Mouse (Mus musculus): ENCODE data around the gene Nol4l. TPM values are rescaled to one million over a fixed set of nuclear protein-coding genes. Genes with fewer than 3 reads are reported as not detected.
"Not testable (repeated sequence)": the region's sequence is repeated elsewhere in the genome, so short reads cannot be mapped to it uniquely, and the experiment has no call there.

Gene Nol4l
- polyA plus RNA-seq, 1 experiment from 2014 or later = 6.9 TPM

GRCm38 (mm10) chr2:153404882-153405281, 124.9 kb downstream of the Nol4l start:
- 69% methylated on average over 3 of the region's 3 CpGs for WGBS
- Histone ChIP-seq H3K27ac (no peak overlapping the region), H3K27me3 (no peaks in the 10 kb centered on the region), H3K9ac (no peak overlapping the region), H3K36me3 (peaks cover 47% of the 10 kb centered on the region), H3K9me3 (replicated peaks) (no peaks in the 10 kb centered on the region), H3K4me3 (no peak overlapping the region), H3K4me2 (no peak overlapping the region), H3K4me1 (replicated peaks) (peaks cover 9% of the 10 kb centered on the region; the same call in 1 of the 2 replicates)
- no peak for ATAC-seq (replicated peaks; ENCODE audit: insufficient number of reproducible peaks, insufficient read depth, low FRiP score, low read depth)

- Histone ChIP-seq H3K4me2 (no peak overlapping the region), H3K36me3 (peaks cover 53% of the 10 kb centered on the region), H3K9me3 (replicated peaks) (no peaks in the 10 kb centered on the region), H3K4me1 (replicated peaks) (peaks cover 6% of the 10 kb centered on the region; the same call in 1 of the 2 replicates), H3K27me3 (no peaks in the 10 kb centered on the region), H3K4me3 (no peak overlapping the region), H3K9ac (no peak overlapping the region), H3K27ac (no peak overlapping the region)
- 87% methylated on average over 3 of the region's 3 CpGs for WGBS
- no peak for ATAC-seq (replicated peaks; ENCODE audit: insufficient number of reproducible peaks, insufficient read depth, low FRiP score, low read depth)
These were observed 125.7 kb downstream of the Nol4l start for GRCm38 (mm10) chr2:153404062-153404461.

DNA sequence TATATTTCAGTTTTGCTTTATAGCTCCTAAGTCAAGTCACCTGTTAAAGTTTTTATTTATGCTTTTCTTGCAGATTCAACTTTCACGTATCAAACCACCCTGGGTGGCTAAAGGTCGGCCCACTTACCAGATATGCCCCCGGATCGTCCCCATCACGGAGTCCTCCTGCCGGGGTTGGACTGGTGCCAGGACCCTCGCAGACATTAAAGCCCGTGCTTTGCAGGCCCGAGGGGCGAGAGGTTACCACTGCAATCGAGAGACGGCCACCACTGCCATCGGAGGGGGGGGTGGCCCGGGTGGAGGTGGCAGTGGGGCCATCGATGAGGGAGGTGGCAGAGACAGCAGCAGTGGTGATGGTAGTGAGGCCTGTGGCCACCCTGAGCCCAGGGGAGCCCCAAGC, 130.6 kb downstream of the Nol4l start:
- no peak for ATAC-seq (replicated peaks; ENCODE audit: insufficient number of reproducible peaks, insufficient read depth, low FRiP score, low read depth)
- Histone ChIP-seq H3K27ac (no peak overlapping the region), H3K9me3 (replicated peaks) (no peaks in the 10 kb centered on the region), H3K4me2 (no peak overlapping the region), H3K4me1 (replicated peaks) (0 out of 2 replicates have a peak, but pooled peaks cover under 1% of the 10 kb centered on the region), H3K9ac (no peak overlapping the region), H3K36me3 (peaks cover 84% of the 10 kb centered on the region), H3K4me3 (no peak overlapping the region), H3K27me3 (no peaks in the 10 kb centered on the region)
- WGBS = 81% methylated on average over 15 of the region's 15 CpGs

GRCm38 (mm10) chr2:153397790-153398515, 131.8 kb downstream of the Nol4l start:
- Histone ChIP-seq H3K27me3 (no peaks in the 10 kb centered on the region), H3K9ac (no peak overlapping the region), H3K36me3 (peaks cover 97% of the 10 kb centered on the region), H3K9me3 (replicated peaks) (no peaks in the 10 kb centered on the region), H3K4me1 (replicated peaks) (peaks cover 5% of the 10 kb centered on the region), H3K27ac (no peak overlapping the region), H3K4me2 (no peak overlapping the region), H3K4me3 (no peak overlapping the region)
- ATAC-seq (replicated peaks; ENCODE audit: insufficient number of reproducible peaks, insufficient read depth, low FRiP score, low read depth) = no peak
- 87% methylated on average over 11 of the region's 11 CpGs for WGBS

DNA sequence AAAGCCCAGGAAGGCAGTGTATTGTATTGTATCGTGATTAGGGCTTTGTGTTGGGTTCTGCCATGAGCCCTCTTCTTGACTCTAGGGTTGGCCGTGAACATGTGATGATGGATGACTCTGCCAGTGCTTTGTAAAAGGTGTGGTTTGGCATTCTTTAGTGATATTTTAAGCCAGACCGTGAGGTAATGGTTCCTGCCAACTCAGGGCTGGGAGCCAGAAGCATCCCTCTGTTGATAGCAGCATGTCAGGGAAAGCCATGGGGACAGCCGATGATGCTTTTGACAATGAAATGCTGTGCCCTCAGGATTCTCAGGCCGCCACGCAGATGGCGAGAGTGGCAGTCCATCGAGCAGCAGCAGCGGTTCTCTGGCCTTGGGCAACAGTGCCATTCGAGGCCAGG, 136.7 kb downstream of the Nol4l start:
- ATAC-seq (replicated peaks; ENCODE audit: insufficient number of reproducible peaks, insufficient read depth, low FRiP score, low read depth) = 0 out of 2 replicates have a peak, but pooled peaks have one; percentile 47

GRCm38 (mm10) chr2:153389831-153390230, 139.9 kb downstream of the Nol4l start:
- ATAC-seq (replicated peaks; ENCODE audit: insufficient number of reproducible peaks, insufficient read depth, low FRiP score, low read depth) = no peak
- Histone ChIP-seq H3K4me2 (no peak overlapping the region), H3K4me1 (replicated peaks) (peaks cover 16% of the 10 kb centered on the region), H3K4me3 (no peak overlapping the region), H3K9me3 (replicated peaks) (no peaks in the 10 kb centered on the region), H3K27ac (no peak overlapping the region), H3K9ac (no peak overlapping the region), H3K27me3 (no peaks in the 10 kb centered on the region), H3K36me3 (peaks cover 51% of the 10 kb centered on the region)
- 69% methylated on average over 2 of the region's 2 CpGs for WGBS

More for the DNA sequence above, 136.7 kb downstream of the Nol4l start:
- Histone ChIP-seq H3K4me1 (replicated peaks) (peaks cover 16% of the 10 kb centered on the region), H3K27me3 (no peaks in the 10 kb centered on the region), H3K9ac (no peak overlapping the region), H3K27ac (peak overlapping the region; percentile 31; the same call in 1 of the 2 replicates), H3K4me2 (no peak overlapping the region), H3K36me3 (peaks cover 68% of the 10 kb centered on the region), H3K9me3 (replicated peaks) (no peaks in the 10 kb centered on the region), H3K4me3 (no peak overlapping the region)
- 54% methylated on average over 10 of the region's 10 CpGs for WGBS

- ATAC-seq (replicated peaks; ENCODE audit: insufficient number of reproducible peaks, insufficient read depth, low FRiP score, low read depth) = no peak
- 91% methylated on average over 1 of the region's 1 CpGs for WGBS
These were observed 149.3 kb downstream of the Nol4l start for GRCm38 (mm10) chr2:153380479-153380878.

GRCm38 (mm10) chr2:153375380-153375779, 154.4 kb downstream of the Nol4l start:
- WGBS = 79% methylated on average over 2 of the region's 2 CpGs
- no peak for ATAC-seq (replicated peaks; ENCODE audit: insufficient number of reproducible peaks, insufficient read depth, low FRiP score, low read depth)
- no peak overlapping the region for H3K4me2 ChIP-seq
- H3K36me3 ChIP-seq = peaks cover 5% of the 10 kb centered on the region
- H3K9ac ChIP-seq = no peak overlapping the region
- H3K27ac ChIP-seq = no peak overlapping the region
- H3K4me1 ChIP-seq (replicated peaks) = peaks cover 7% of the 10 kb centered on the region
- no peak overlapping the region for H3K4me3 ChIP-seq
- no peaks in the 10 kb centered on the region for H3K9me3 ChIP-seq (replicated peaks)
- H3K27me3 ChIP-seq = no peaks in the 10 kb centered on the region

More at GRCm38 (mm10) chr2:153380479-153380878, 149.3 kb downstream of the Nol4l start:
- no peak overlapping the region for H3K9ac ChIP-seq
- H3K9me3 ChIP-seq (replicated peaks) = no peaks in the 10 kb centered on the region
- H3K4me2 ChIP-seq = no peak overlapping the region
- no peak overlapping the region for H3K27ac ChIP-seq
- H3K4me1 ChIP-seq (replicated peaks) = peaks cover 7% of the 10 kb centered on the region
- H3K36me3 ChIP-seq = peaks cover 35% of the 10 kb centered on the region
- H3K4me3 ChIP-seq = no peak overlapping the region
- H3K27me3 ChIP-seq = no peaks in the 10 kb centered on the region

DNA sequence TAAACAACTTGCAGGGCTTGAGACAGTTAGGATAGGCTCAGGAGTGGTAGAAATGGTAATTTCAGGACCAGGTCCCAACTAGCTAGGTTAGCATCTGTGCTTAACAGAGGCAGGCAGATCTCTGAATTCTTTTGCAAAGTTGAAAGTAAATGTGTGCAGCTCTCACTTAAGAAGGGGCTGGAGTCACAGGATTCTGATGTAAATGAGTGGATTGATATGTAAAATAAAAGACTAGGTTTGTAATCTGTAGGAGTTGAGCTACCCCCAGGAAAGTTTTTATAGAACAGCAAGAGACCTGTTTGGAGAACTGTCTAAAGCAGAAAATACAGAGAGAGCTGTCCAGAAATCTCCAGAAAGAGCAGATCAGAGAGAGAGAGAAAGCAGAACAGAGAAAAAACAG, 158.9 kb downstream of the Nol4l start:
- H3K4me2 ChIP-seq = no peak overlapping the region
- no peak overlapping the region for H3K9ac ChIP-seq
- ATAC-seq (replicated peaks; ENCODE audit: insufficient number of reproducible peaks, insufficient read depth, low FRiP score, low read depth) = no peak
- no peak overlapping the region for H3K27ac ChIP-seq
- H3K36me3 ChIP-seq = peaks cover 30% of the 10 kb centered on the region
- H3K4me3 ChIP-seq = no peak overlapping the region
- H3K27me3 ChIP-seq = no peaks in the 10 kb centered on the region
- H3K9me3 ChIP-seq (replicated peaks) = no peaks in the 10 kb centered on the region
- H3K4me1 ChIP-seq (replicated peaks) = no peaks in the 10 kb centered on the region

DNA sequence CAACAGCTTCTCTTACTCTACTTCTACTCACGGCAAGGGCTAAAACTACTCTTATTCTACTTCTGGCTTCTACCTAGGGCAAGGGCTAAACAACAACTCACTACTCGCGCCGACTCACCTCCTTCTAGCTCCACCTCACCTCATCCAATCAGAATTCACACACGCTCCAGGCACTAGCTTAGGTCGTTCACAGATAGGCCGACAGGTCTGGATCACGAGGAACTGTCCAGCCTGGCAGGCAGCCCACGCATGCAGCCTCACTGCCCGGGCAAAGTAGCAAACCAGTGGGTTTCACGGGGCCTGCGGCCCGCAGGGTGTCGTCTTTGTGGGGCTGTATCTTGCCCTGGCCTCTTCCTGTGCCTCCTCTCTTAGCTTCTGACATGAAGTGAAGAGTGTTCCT, 165.2 kb downstream of the Nol4l start:
- not testable (repeated sequence) for H3K9me3 ChIP-seq (replicated peaks); H3K4me2 ChIP-seq; ATAC-seq (replicated peaks; ENCODE audit: insufficient number of reproducible peaks, insufficient read depth, low FRiP score, low read depth); H3K27me3 ChIP-seq; H3K27ac ChIP-seq; H3K4me1 ChIP-seq (replicated peaks); H3K9ac ChIP-seq; H3K4me3 ChIP-seq
- WGBS = 67% methylated on average over 14 of the region's 14 CpGs
- peaks cover 50% of the 10 kb centered on the region for H3K36me3 ChIP-seq

DNA sequence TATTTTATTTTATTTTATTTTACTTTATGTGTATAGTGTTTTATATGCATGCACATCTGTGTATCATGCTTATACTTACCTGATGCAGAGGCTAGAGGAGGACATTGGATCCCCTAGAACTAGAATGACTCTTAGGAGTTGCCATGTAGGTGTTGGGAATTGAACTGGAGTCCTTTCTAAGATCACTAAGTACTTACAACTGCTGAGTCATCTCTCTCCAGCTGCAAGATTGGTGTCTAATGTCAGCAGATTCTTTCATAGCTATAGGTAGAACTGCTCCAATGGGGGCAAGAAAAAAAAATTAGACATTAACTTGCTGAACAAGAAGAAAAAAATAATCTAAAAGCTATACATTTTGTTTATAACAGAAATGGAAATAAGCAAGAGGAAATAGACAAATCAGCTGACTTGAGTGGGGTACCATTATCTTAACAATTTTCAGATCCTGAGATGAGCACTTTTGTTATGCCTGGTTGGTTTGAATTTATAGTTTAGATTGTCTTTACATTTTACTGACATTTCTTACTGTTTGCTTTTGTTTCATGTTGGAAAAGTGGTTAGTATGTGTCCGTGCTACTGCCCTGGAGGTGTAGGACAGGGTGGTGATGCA, 168.6 kb downstream of the Nol4l start:
- Histone ChIP-seq H3K4me1 (replicated peaks) (peaks cover 3% of the 10 kb centered on the region; the same call in 1 of the 2 replicates), H3K9ac (no peak overlapping the region), H3K4me3 (no peak overlapping the region), H3K36me3 (peaks cover 56% of the 10 kb centered on the region), H3K9me3 (replicated peaks) (no peaks in the 10 kb centered on the region), H3K27me3 (no peaks in the 10 kb centered on the region), H3K27ac (no peak overlapping the region), H3K4me2 (no peak overlapping the region)
- WGBS = 95% methylated on average over 1 of the region's 1 CpGs
- ATAC-seq (replicated peaks; ENCODE audit: insufficient number of reproducible peaks, insufficient read depth, low FRiP score, low read depth) = no peak

All from heart, embryonic 15.5 days (tissue).